Mouse (Mus musculus): ENCODE results near the gene Upf3a.
"Not testable (repeated sequence)": the region's sequence is repeated elsewhere in the genome, so short reads cannot be mapped to it uniquely, and the experiment has no call there.

The Upf3a gene

GRCm38 (mm10) chr8:13785250-13785763 is at the start of gene Upf3a:
TSS of gene Upf3a (plus strand) at chr8:13785615.
- peak; percentile 87 to 92 for DNase-seq (ENCODE audit: low spot score in 2 of 2)

GRCm38 (mm10) chr8:13740323-13740770 is 45.1 kb upstream of the Upf3a start:
- no peak for DNase-seq (ENCODE audit: low spot score in 2 of 2)

GRCm38 (mm10) chr8:13740817-13741613 is 44.4 kb upstream of the Upf3a start:
- DNase-seq (ENCODE audit: low spot score in 2 of 2): no peak

GRCm38 (mm10) chr8:13746212-13746611 is 39.2 kb upstream of the Upf3a start:
- not testable (repeated sequence) for DNase-seq (ENCODE audit: low spot score in 2 of 2)

GRCm38 (mm10) chr8:13747626-13748025 is 37.8 kb upstream of the Upf3a start:
- DNase-seq (ENCODE audit: low spot score in 2 of 2): no peak

GRCm38 (mm10) chr8:13753680-13754079 is 31.7 kb upstream of the Upf3a start:
- peak; percentile 47 to 91 for DNase-seq (ENCODE audit: low spot score in 2 of 2)

- no peak for DNase-seq (ENCODE audit: low spot score in 2 of 2)
Observed at GRCm38 (mm10) chr8:13756480-13756879, 28.9 kb upstream of the Upf3a start.

GRCm38 (mm10) chr8:13756982-13757804 is 28.2 kb upstream of the Upf3a start, which contains the start of gene Cdc16:
TSS of gene Cdc16 (plus strand) at chr8:13757676.
- DNase-seq (ENCODE audit: low spot score in 2 of 2): peak; percentile 86 to 90

- no peak for DNase-seq (ENCODE audit: low spot score in 2 of 2)
Observed at GRCm38 (mm10) chr8:13757805-13758727, 27.3 kb upstream of the Upf3a start.

- DNase-seq (ENCODE audit: low spot score in 2 of 2): no peak
Observed at GRCm38 (mm10) chr8:13769206-13769605, 16.2 kb upstream of the Upf3a start.

GRCm38 (mm10) chr8:13780536-13780935 is 4.9 kb upstream of the Upf3a start:
- no peak for DNase-seq (ENCODE audit: low spot score in 2 of 2)

GRCm38 (mm10) chr8:13785764-13786299 is 417 bp downstream of the Upf3a start:
- peak; percentile 94 to 98 for DNase-seq (ENCODE audit: low spot score in 2 of 2)

GRCm38 (mm10) chr8:13789606-13790005 is 4.2 kb downstream of the Upf3a start:
- no peak for DNase-seq (ENCODE audit: low spot score in 2 of 2)

GRCm38 (mm10) chr8:13793097-13793745 is 7.8 kb downstream of the Upf3a start:
- DNase-seq (ENCODE audit: low spot score in 2 of 2): no peak

- no peak for DNase-seq (ENCODE audit: low spot score in 2 of 2)
Observed at GRCm38 (mm10) chr8:13793746-13794101, 8.3 kb downstream of the Upf3a start.

GRCm38 (mm10) chr8:13797676-13798075 is 12.3 kb downstream of the Upf3a start:
- DNase-seq (ENCODE audit: low spot score in 2 of 2): no peak

GRCm38 (mm10) chr8:13799566-13799965 is 14.2 kb downstream of the Upf3a start:
- no peak for DNase-seq (ENCODE audit: low spot score in 2 of 2)

GRCm38 (mm10) chr8:13828598-13829172 is 43.3 kb downstream of the Upf3a start:
- no peak for DNase-seq (ENCODE audit: low spot score in 2 of 2)

GRCm38 (mm10) chr8:13838289-13838688 is 52.9 kb downstream of the Upf3a start, which contains the start of gene AF366264:
TSS of gene AF366264 (minus strand) at chr8:13838389.
- DNase-seq (ENCODE audit: low spot score in 2 of 2): not testable (repeated sequence)

- DNase-seq (ENCODE audit: low spot score in 2 of 2): not testable (repeated sequence)
Observed at GRCm38 (mm10) chr8:13843286-13843685, 57.9 kb downstream of the Upf3a start.
